Mouse (Mus musculus) B cell, adult (primary cell): Measurements from ENCODE around the gene Gm9732. TPM values are rescaled to one million over a fixed set of nuclear protein-coding genes. Genes with fewer than 3 reads are reported as not detected.

Experiments used
- total RNA-seq: library from RNA; stranded (reverse); gene quantifications from 4 replicates; pipeline ENCODE4 v1.2.4, GENCODE M21; 2023; ENCODE audit not compliant: inconsistent age

Gene Gm9732
- not detected in 4 replicates for total RNA-seq

GRCm38 (mm10) chr14:43274986-43275511, at the start of gene Gm9732:
Gene Gm9732 (plus strand): TSS chr14:43275036.

GRCm38 (mm10) chr14:43235204-43235603, 39.6 kb upstream of the Gm9732 start, which contains the start of gene Gm8122:
Gene Gm8122 (minus strand): TSS chr14:43235304.

GRCm38 (mm10) chr14:43258349-43258748, 16.5 kb upstream of the Gm9732 start, which contains the start of gene Gm8126:
Gene Gm8126 (plus strand): TSS chr14:43258649.

GRCm38 (mm10) chr14:43293503-43293902, 18.7 kb downstream of the Gm9732 start, which contains the start of gene Gm8127:
Gene Gm8127 (minus strand): TSS chr14:43293832.

GRCm38 (mm10) chr14:43347711-43348110, 72.9 kb downstream of the Gm9732 start, which contains the start of gene 1700001F09Rik:
Gene 1700001F09Rik (minus strand): TSS chr14:43347811.

Other genes starting within 250 kb of the Gm9732 start
- not detected in 4 replicates for gene Gm8094, start 198.4 kb upstream of the Gm9732 start, total RNA-seq
- gene Gm8104, start 174.4 kb upstream of the Gm9732 start, total RNA-seq, result not detected in 4 replicates
- gene Gm7233, start 95.2 kb upstream of the Gm9732 start, total RNA-seq, result not detected in 4 replicates
- not detected in 4 replicates for gene Gm8122, start 39.7 kb upstream of the Gm9732 start, total RNA-seq
- gene Gm8126, start 16.4 kb upstream of the Gm9732 start, total RNA-seq, result not detected in 4 replicates
- not detected in 4 replicates for gene Gm8127, start 18.8 kb downstream of the Gm9732 start, total RNA-seq
- gene 1700001F09Rik, start 72.8 kb downstream of the Gm9732 start, total RNA-seq, result not detected in 4 replicates
- gene Gm8138, start 141.3 kb downstream of the Gm9732 start, total RNA-seq, result not detected in 4 replicates